Mouse (Mus musculus) adrenal gland, postnatal 36 days (tissue): Measurements from ENCODE around the gene Wdr95. TPM values are rescaled to one million over a fixed set of nuclear protein-coding genes. Genes with fewer than 3 reads are reported as not detected.

ENCODE experiments used
- DNase-seq, 2 experiments: peaks; one replicate each; pipeline ENCODE4 v3.0.0; 2021; ENCODE audit warnings: mixed read lengths in 1 of 2
- total RNA-seq, 2 experiments: library from RNA; stranded (reverse); gene quantifications; 2 replicates each; pipeline ENCODE4 v1.2.3; 2021

Wdr95 gene
- total RNA-seq, 2 experiments from 2014 or later: not detected

DNA sequence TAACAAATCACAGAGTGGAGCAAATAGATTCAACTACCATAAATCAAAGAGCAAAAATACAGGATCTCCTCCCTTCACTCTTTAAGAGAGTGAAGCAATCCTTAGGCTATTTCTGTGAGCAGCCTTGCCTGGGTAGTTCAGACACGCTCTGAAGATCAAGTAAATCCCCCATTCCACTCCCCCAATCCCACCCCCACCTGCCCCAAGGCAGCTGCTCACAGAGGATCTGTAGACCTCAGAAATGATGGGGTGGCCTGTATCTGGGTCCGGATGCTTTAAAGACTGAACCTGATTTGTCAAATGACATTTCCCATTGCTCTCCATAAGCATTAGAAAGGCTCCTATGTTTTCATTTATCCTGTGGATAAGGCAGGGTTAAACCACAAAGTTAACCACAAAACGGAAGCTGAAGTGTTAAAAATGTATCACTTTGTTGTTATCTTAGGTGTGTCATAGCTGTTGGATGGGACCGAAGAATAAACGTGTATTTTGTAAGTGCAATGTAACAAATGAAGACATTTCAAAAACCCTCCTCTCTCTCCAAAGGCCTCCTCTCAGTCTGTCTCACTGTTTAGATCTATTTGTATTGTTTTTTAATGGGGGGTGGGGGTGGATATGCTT is 54.3 kb downstream of the Wdr95 start:
- no peak for DNase-seq

DNA sequence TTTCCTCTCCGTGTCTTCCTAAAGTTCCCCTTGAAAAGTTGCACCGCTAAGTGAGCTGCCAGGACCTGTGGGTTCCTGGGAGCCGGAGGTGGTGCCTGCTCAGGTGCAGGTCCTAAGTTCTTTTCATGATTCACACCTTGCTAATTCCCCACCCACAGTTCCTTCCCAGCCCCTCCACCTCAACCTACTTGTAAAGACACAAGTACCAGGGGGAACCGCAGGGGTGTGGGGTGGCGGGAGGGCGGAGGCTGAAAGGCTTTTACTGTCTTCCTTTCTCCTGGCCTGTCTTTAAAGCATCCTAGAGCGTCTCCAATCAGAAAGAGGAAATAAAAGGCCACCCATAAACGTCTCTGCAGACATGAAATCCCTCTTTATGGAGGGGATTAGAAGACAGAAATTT is 55.0 kb downstream of the Wdr95 start:
- DNase-seq: no peak

GRCm38 (mm10) chr5:149584154-149584655 is 55.7 kb downstream of the Wdr95 start:
- no peak for DNase-seq

DNA sequence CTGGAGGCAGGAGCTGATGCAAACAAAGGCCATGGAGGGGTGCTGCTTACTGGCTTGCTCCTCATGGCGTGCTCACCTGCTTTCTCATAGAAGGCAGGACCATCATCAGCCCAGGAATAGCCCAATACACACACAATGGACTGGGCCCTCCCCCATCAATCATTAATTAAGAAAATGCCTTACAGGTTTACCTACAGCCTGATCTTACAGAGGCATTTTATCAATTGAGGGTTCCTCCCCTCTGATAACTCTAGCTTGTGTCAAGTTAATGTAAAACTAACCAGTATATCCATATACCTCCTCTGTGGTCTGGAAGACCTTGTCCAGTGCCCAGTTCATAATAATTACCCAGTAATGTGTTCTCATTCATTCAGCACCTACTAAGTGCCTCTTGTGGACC is 56.8 kb downstream of the Wdr95 start:
- DNase-seq: no peak

DNA sequence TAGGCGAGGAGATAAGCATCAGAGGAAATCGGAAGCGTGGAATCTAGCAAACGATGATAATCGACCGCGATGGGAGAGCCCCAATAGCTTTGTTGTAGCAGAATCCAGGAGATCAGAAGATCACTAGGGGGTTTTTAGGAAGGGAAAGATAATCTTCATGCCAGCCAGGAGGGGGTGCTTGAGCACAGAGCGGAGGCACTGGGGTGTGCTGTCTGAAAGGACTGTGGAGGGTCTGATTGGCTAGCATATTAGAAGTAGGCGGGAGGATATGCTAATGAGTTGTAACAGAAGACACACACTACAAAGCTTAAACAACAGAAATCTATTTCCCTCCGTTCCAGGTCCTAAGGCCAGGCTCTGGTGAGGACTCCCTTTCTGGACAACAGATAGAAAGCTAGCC is 57.4 kb downstream of the Wdr95 start:
- peak; percentile 55 to 82 for DNase-seq

GRCm38 (mm10) chr5:149587327-149587895 is 58.9 kb downstream of the Wdr95 start:
- no peak for DNase-seq

GRCm38 (mm10) chr5:149588814-149589534 is 60.5 kb downstream of the Wdr95 start:
- no peak for DNase-seq

DNA sequence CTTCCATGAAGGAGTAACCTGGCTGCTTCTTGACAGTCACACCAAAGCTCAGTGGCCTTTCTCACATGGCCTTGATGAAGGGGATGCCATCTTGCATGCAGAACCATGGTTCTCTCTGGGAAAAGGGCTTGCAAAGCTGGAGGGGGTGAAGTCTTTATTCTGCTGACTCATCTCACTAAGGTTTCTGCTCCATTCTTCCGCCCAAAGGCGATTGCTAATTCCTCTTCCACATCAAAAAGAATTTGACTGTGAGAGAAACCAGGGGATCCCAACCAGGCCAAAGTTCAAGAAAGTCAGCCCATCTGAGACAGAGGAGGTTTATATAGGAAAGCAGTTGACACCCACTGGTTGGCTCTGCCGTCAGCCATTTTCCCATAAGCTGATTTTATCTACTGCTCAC is 61.5 kb downstream of the Wdr95 start:
- no peak for DNase-seq

DNA sequence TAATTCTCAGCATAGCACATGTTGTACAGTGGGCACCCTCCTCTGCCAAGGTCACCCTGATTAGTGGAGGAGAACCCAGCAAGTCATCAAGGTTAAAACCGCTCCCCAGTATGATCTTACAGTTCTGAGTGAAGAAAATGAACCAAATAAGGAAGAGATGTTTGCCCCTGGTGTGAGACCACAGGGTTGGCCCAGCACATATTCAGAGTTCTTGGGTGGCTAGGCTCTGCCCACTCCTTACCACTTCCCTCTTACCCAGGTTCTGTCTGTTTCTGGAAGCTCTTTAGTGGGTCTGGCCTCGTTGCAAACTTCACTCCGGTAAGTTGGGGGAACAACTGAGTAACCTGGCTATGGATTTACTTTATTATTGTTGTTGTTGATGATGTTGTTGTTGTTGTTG is 65.7 kb downstream of the Wdr95 start:
- DNase-seq: no peak

GRCm38 (mm10) chr5:149597351-149597750 is 68.9 kb downstream of the Wdr95 start:
- DNase-seq: no peak

GRCm38 (mm10) chr5:149601996-149602395 is 73.5 kb downstream of the Wdr95 start:
- DNase-seq: no peak

DNA sequence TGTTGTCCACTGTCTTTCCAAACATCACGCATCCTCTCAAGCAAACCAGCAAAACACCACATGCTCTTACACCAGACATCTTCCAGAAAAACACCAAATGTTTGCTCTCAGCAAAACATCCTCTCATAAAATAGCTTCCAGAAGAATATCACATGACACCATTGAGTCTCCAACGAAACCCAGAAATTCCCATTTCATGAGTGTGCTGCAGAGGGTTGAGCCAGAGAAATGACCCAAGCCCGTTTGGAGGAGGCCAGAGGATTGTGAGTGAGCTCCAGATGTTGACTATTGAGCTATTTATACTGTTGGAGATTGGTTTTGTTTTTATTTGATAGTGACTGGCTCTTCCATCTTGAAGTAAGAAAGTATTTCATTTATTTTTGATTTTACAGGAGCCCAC is 74.8 kb downstream of the Wdr95 start:
- no peak for DNase-seq

- no peak for DNase-seq
These were observed 78.7 kb downstream of the Wdr95 start for GRCm38 (mm10) chr5:149607083-149607720.

DNA sequence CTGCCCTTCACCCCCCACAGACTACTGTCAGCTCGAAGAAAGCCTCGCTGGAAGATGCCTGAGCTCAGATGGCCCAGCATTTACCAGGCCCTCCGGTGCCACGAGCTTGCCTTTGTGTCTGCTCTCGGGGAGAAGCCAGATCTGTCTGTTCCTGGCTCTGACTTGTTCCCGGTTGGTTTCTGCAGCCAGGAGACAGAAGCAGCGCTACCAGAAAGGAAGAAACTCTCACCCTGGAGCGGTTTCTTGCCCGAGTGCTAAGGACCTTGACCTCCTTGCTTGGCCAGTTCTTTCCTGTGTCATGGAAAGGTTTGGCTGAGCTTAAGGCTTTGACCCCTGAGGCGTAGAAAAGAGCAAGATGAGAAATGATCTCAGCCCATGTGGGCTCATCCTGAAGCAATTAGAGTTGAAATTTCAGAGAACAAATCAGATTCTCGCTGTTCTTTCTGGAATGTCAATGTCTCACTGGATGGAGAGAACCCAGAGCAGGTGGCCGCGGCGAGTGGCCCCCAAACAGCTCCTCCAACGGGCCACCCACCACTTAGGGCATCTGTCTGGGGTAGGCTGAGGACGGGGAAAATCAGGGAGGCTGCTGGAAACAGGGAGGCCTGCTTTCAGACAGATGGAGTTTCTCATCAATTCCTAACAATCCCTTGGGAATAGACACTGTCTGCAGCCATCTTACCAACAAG is 83.1 kb downstream of the Wdr95 start:
- no peak for DNase-seq

- no peak for DNase-seq
These were observed 83.7 kb downstream of the Wdr95 start for GRCm38 (mm10) chr5:149612165-149612518.

GRCm38 (mm10) chr5:149612740-149613139 is 84.3 kb downstream of the Wdr95 start:
- peak; percentile 51 to 58 for DNase-seq

DNA sequence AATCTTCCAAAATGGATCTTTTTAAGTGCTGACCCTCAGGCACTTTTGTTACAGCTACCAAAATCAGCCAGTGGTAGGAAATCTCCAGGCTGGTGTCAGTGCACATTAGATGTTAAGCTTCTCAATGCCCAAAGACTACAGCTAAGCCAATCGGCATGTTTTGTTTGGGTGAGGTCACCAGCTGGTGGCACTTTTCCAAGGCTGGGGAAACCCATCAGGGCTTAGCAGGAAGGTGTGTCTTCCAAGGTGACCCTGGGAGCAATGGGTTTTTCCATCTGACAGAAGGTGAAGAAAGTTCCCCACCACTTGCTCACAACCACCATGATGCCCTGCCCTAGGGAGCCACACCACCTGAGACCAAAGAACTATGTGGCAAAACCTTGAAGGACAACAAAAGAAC is 87.7 kb downstream of the Wdr95 start:
- peak; percentile 34 to 40 for DNase-seq

DNA sequence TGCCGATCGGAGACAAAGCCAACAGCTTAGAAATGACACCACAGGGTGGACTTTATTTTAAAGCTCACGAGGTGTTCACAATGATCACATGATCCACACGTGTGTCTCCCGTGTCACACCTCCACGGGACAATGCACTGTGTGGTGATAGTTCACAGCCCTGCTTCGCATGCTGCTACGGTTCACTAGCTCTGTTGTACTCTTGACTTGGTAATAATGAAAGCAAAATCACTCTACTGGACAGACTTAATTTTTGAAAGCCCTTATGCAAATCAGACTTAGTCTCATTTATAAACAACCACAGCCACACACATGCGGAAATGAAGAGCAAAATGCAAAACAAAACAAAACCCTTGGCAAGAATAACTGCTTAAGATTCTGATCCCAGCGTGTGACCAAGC is 88.3 kb downstream of the Wdr95 start:
- DNase-seq: no peak

- peak in 1 of 2 experiments; percentile 24 for DNase-seq
These were observed 89.4 kb downstream of the Wdr95 start for GRCm38 (mm10) chr5:149617776-149618425.

GRCm38 (mm10) chr5:149622152-149622551 is 93.7 kb downstream of the Wdr95 start:
- no peak for DNase-seq

DNA sequence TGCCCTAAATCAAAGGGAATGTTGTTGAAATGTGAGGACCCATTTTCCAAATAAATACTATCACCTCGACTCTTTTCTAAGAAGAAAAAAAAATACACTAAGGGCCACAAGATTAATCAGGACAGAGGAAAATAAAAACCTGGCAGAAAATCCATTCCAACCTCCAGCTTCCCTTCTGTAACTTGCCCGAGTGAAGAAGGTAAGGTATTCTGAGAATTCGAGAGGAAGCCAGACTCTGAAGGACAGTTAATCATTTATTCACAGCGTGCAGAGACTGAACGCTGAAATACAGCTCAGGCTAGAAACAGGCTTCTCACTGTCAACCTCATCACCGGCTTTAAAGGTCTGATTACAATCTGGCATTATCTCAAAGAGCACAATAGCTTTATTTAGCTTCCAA is 94.2 kb downstream of the Wdr95 start:
- DNase-seq: no peak
